Mouse (Mus musculus): Measurements from ENCODE around the gene Epb41l5.

DNA sequence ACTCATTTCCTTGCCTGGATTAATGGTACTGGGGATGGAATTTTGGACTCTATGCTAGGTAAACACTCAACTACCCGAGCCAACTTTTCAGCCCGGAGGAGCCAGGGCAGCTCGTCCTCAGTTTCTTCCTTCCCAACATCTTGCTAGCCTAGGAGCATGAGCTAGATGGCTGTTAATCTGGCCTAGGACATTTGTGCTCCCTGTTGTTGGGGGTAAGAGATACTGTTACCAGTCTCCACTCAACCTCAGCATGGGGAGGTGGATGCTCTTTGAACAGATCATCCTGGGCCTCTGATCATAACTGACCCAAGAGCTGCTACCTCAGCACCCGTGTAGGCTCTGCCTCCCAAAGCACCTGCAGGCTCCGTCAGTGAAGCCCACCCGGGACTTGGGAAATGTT lies 105.5 kb downstream of the Epb41l5 start:
- TF ChIP-seq CTCF (IDR thresholded peaks at IDR 0.05; ENCODE audit: insufficient read depth, low read length): no peak
- TF ChIP-seq POLR2A (IDR thresholded peaks at IDR 0.05; ENCODE audit: borderline replicate concordance, extremely low read depth, low read depth, low read length): no peak

Measured in lung, adult 2 months (tissue).